Mouse (Mus musculus): ENCODE results near the gene Eif3c. TPM values are rescaled to one million over a fixed set of nuclear protein-coding genes. Genes with fewer than 3 reads are reported as not detected.

The Eif3c gene
- total and polyA plus RNA-seq, 3 experiments = 233 to 819 (median 404) TPM

GRCm38 (mm10) chr7:126594862-126595561, 28.8 kb upstream of the Eif3c start, which contains the start of gene Il27:
Gene Il27, minus strand, starts transcription at chr7:126594941.
- Histone ChIP-seq H3K27me3 (ENCODE audit: control insufficient read depth in 1 of 2, insufficient read depth in 2 of 2, low read length in 2 of 2) (peaks cover 0 to 3% of the 10 kb centered on the region in 2 experiments; a peak in 2 of 4 replicates), H3K4me1 (ENCODE audit: control insufficient read depth in 1 of 2, insufficient read depth in 2 of 2, low read length in 2 of 2) (peaks cover 4 to 8% of the 10 kb centered on the region in 2 experiments; a peak in 3 of 4 replicates), H3K9ac (ENCODE audit: control insufficient read depth, low read depth, low read length, poor library complexity, severe bottlenecking) (no peak within 1 kb of the TSS), H3K36me3 (ENCODE audit: control insufficient read depth in 1 of 2, insufficient read depth in 2 of 2, low read length in 2 of 2) (peaks cover 0 to 7% of the 10 kb centered on the region in 2 experiments; a peak in 2 of 4 replicates), H3K79me2 (ENCODE audit: control insufficient read depth, insufficient read depth, low read length, poor library complexity) (no peaks in the 10 kb centered on the region), H3K27ac (ENCODE audit: control insufficient read depth, low read depth, low read length) (no peak within 1 kb of the TSS), H3K9me3 (replicated peaks; ENCODE audit: insufficient read depth, low read length) (no peaks in the 10 kb centered on the region), H3K4me3 (ENCODE audit: control insufficient read depth in 1 of 2, insufficient read depth in 1 of 2, low read depth in 2 of 2, low read length in 2 of 2) (no peak within 1 kb of the TSS)
- TF ChIP-seq NELFE (IDR thresholded peaks at IDR 0.05; ENCODE audit: low read depth, low read length) (no peak), MXI1 (IDR thresholded peaks at IDR 0.05; ENCODE audit: low read depth, low read length) (no peak), MAZ (IDR thresholded peaks at IDR 0.05; ENCODE audit: low read depth, low read length) (no peak), ELF1 (IDR thresholded peaks at IDR 0.05; ENCODE audit: low read depth, low read length) (no peak), TAL1 (IDR thresholded peaks at IDR 0.05; ENCODE audit: low read length) (no peak), EP300 (IDR thresholded peaks at IDR 0.05; ENCODE audit: low read depth in 1 of 2, low read length in 2 of 2) (no peak), TBP (IDR thresholded peaks at IDR 0.05; ENCODE audit: low read depth, low read length) (no peak)
- no peak for DNase-seq (ENCODE audit: low read depth, low spot score)

- TF ChIP-seq MAX (IDR thresholded peaks at IDR 0.05; ENCODE audit: low read length) (no peak), NELFE (IDR thresholded peaks at IDR 0.05; ENCODE audit: low read depth, low read length) (no peak), USF1 (IDR thresholded peaks at IDR 0.05; ENCODE audit: low read depth, low read length) (no peak), POLR2A (IDR thresholded peaks at IDR 0.05; ENCODE audit: control insufficient read depth in 1 of 2, insufficient read depth in 1 of 2, low read depth in 1 of 2, low read length in 2 of 2, poor library complexity in 1 of 2) (no peak), TCF12 (IDR thresholded peaks at IDR 0.05; ENCODE audit: low read depth, low read length) (no peak), ZNF384 (IDR thresholded peaks at IDR 0.05; ENCODE audit: low read depth, low read length) (no peak), CTCF (IDR thresholded peaks at IDR 0.05 in 2 of 3, conservative IDR thresholded peaks at IDR 0.05 in 1 of 3; ENCODE audit: control insufficient read depth in 1 of 3, insufficient read depth in 1 of 3, low read depth in 2 of 3, low read length in 3 of 3, poor library complexity in 1 of 3, severe bottlenecking in 1 of 3) (no peak)
- H3K4me1 ChIP-seq (ENCODE audit: control insufficient read depth in 1 of 2, insufficient read depth in 2 of 2, low read length in 2 of 2) = peaks cover 0 to 20% of the 10 kb centered on the region in 2 experiments; a peak in 3 of 4 replicates
- no peak for DNase-seq (ENCODE audit: low read depth, low spot score)
Observed at GRCm38 (mm10) chr7:126587779-126588178, 21.6 kb upstream of the Eif3c start.

GRCm38 (mm10) chr7:126586839-126587238, 20.6 kb upstream of the Eif3c start:
- no peak for DNase-seq (ENCODE audit: low read depth, low spot score)
- no peak overlapping the region for H3K9ac ChIP-seq (ENCODE audit: control insufficient read depth, low read depth, low read length, poor library complexity, severe bottlenecking)
- H3K79me2 ChIP-seq (ENCODE audit: control insufficient read depth, insufficient read depth, low read length, poor library complexity) = peaks cover 3% of the 10 kb centered on the region; the same call in 1 of the 2 replicates
- no peaks in the 10 kb centered on the region for H3K27me3 ChIP-seq (ENCODE audit: control insufficient read depth in 1 of 2, insufficient read depth in 2 of 2, low read length in 2 of 2)
- TF ChIP-seq GATA1 (IDR thresholded peaks at IDR 0.05; ENCODE audit: low read depth, low read length) = no peak
- TF ChIP-seq ELF1 (IDR thresholded peaks at IDR 0.05; ENCODE audit: low read depth, low read length) = no peak
- TF ChIP-seq USF1 (IDR thresholded peaks at IDR 0.05; ENCODE audit: low read depth, low read length) = no peak
- TF ChIP-seq TBP (IDR thresholded peaks at IDR 0.05; ENCODE audit: low read depth, low read length) = no peak
- TF ChIP-seq TAL1 (IDR thresholded peaks at IDR 0.05; ENCODE audit: low read length) = no peak
- no peak for TF ChIP-seq MAFK (IDR thresholded peaks at IDR 0.05; ENCODE audit: borderline replicate concordance, low read depth, low read length)
- TF ChIP-seq RAD21 (IDR thresholded peaks at IDR 0.05; ENCODE audit: low read depth, low read length) = no peak
- no peak for TF ChIP-seq ZMIZ1 (IDR thresholded peaks at IDR 0.05; ENCODE audit: low read depth, low read length)
- no peak for TF ChIP-seq NRF1 (IDR thresholded peaks at IDR 0.05; ENCODE audit: insufficient read depth, low read depth, low read length, poor library complexity, severe bottlenecking)
- H3K27ac ChIP-seq (ENCODE audit: control insufficient read depth, low read depth, low read length) = no peak overlapping the region
- peaks cover 5 to 28% of the 10 kb centered on the region in 2 experiments for H3K4me1 ChIP-seq (ENCODE audit: control insufficient read depth in 1 of 2, insufficient read depth in 2 of 2, low read length in 2 of 2)
- peaks cover 0 to 14% of the 10 kb centered on the region in 2 experiments; a peak in 2 of 4 replicates for H3K36me3 ChIP-seq (ENCODE audit: control insufficient read depth in 1 of 2, insufficient read depth in 2 of 2, low read length in 2 of 2)
- no peak overlapping the region for H3K4me3 ChIP-seq (ENCODE audit: control insufficient read depth in 1 of 2, insufficient read depth in 1 of 2, low read depth in 2 of 2, low read length in 2 of 2)
- H3K9me3 ChIP-seq (replicated peaks; ENCODE audit: insufficient read depth, low read length) = no peaks in the 10 kb centered on the region

More at GRCm38 (mm10) chr7:126587779-126588178, 21.6 kb upstream of the Eif3c start:
- Histone ChIP-seq H3K27me3 (ENCODE audit: control insufficient read depth in 1 of 2, insufficient read depth in 2 of 2, low read length in 2 of 2) (no peaks in the 10 kb centered on the region), H3K79me2 (ENCODE audit: control insufficient read depth, insufficient read depth, low read length, poor library complexity) (peaks cover 3% of the 10 kb centered on the region; the same call in 1 of the 2 replicates), H3K36me3 (ENCODE audit: control insufficient read depth in 1 of 2, insufficient read depth in 2 of 2, low read length in 2 of 2) (peaks cover 0 to 8% of the 10 kb centered on the region in 2 experiments; a peak in 2 of 4 replicates), H3K4me3 (ENCODE audit: control insufficient read depth in 1 of 2, insufficient read depth in 1 of 2, low read depth in 2 of 2, low read length in 2 of 2) (no peak overlapping the region), H3K9me3 (replicated peaks; ENCODE audit: insufficient read depth, low read length) (no peaks in the 10 kb centered on the region), H3K9ac (ENCODE audit: control insufficient read depth, low read depth, low read length, poor library complexity, severe bottlenecking) (no peak overlapping the region), H3K27ac (ENCODE audit: control insufficient read depth, low read depth, low read length) (no peak overlapping the region)

All from MEL (cell line).